Mouse (Mus musculus) embryonic facial prominence, embryonic 13.5 days (tissue): Measurements from ENCODE around the gene Mall. TPM values are rescaled to one million over a fixed set of nuclear protein-coding genes. Genes with fewer than 3 reads are reported as not detected.

ENCODE experiments used
- ATAC-seq: fragments of 200-750 bp; cut with Nextera tagmentation; 2 replicates; pipeline ENCODE4 v1.8.0; 2017; ENCODE audit warnings: low read depth; ENCODE audit not compliant: insufficient number of reproducible peaks, insufficient read depth, low FRiP score, low TSS enrichment
- H3K27ac ChIP-seq: fragments of 300-500 bp; sonication (generic); 2 replicates; pipeline ENCODE4 v1.5.1; 2015; ENCODE audit warnings: moderate library complexity, mild to moderate bottlenecking, inconsistent platforms
- H3K27me3 ChIP-seq: fragments of 300-500 bp; sonication (generic); 2 replicates; pipeline ENCODE4 v1.6.1; 2015; ENCODE audit warnings: mild to moderate bottlenecking, inconsistent platforms
- H3K36me3 ChIP-seq: fragments of 300-500 bp; sonication (generic); 2 replicates; pipeline ENCODE4 v1.6.1; 2015; ENCODE audit warnings: mild to moderate bottlenecking, inconsistent platforms
- H3K4me1 ChIP-seq: fragments of 300-500 bp; sonication (generic); 2 replicates; pipeline ENCODE4 v1.6.1; 2015; ENCODE audit warnings: inconsistent platforms
- H3K4me2 ChIP-seq: fragments of 300-500 bp; sonication (generic); 2 replicates; pipeline ENCODE4 v1.6.1; 2015; ENCODE audit warnings: moderate library complexity, mild to moderate bottlenecking, inconsistent platforms
- H3K4me3 ChIP-seq: fragments of 300-500 bp; sonication (generic); 2 replicates; pipeline ENCODE4 v1.5.1; 2015; ENCODE audit warnings: mild to moderate bottlenecking, inconsistent platforms
- H3K9ac ChIP-seq: fragments of 300-500 bp; sonication (generic); 2 replicates; pipeline ENCODE4 v1.6.1; 2015; ENCODE audit warnings: mild to moderate bottlenecking, inconsistent platforms
- H3K9me3 ChIP-seq: fragments of 300-500 bp; sonication (generic); 2 replicates; pipeline ENCODE4 v1.6.1; 2016; ENCODE audit warnings: inconsistent platforms
- WGBS: fragments of 180-500 bp; shearing (Covaris S2); methylation state at CpG from one replicate; pipeline ENCODE4 v1.1.7; 2015; ENCODE audit warnings: mixed read lengths; 5-methylcytosine and 5-hydroxymethylcytosine counted together
- polyA plus RNA-seq: library from polyadenylated mRNA; unstranded; fragments of >200 nt; fragmentation: Nextera tagmentation; extraction: Ambion mirVana; gene quantifications from 2 replicates; pipeline ENCODE4 v1.2.1, GENCODE M21; 2015

Gene Mall
- polyA plus RNA-seq, 1 experiment from 2014 or later: 6.4 TPM

GRCm38 (mm10) chr2:127751849-127752610 lies 22.3 kb upstream of the Mall start:
- no peak overlapping the region for H3K4me2 ChIP-seq
- no peaks in the 10 kb centered on the region for H3K9me3 ChIP-seq
- H3K4me3 ChIP-seq: no peak overlapping the region
- no peak overlapping the region for H3K27ac ChIP-seq
- no peaks in the 10 kb centered on the region for H3K27me3 ChIP-seq
- no peaks in the 10 kb centered on the region for H3K4me1 ChIP-seq
- peaks cover 13% of the 10 kb centered on the region for H3K36me3 ChIP-seq
- 73% methylated on average over 11 of the region's 11 CpGs for WGBS
- ATAC-seq: no peak
- H3K9ac ChIP-seq: no peak overlapping the region

DNA sequence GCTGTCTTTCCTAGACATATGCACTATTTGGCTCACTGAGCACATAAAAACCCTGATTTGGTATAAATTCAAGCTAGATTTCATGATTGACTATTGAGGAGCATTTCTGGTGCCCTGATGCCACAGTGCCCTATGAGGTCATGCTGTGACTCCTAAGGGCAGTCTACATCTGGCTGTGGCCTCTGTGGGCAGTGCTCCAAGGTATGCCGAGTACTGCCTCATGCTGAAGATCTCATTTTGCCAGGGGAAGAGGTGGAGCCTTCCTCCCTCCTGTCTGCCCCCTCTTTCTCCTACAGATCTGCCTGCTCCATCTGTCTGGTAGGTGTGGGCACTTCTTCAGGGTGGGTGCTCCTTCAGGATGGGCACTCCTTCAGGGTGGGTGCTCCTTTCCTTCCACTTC lies 19.6 kb upstream of the Mall start:
- 63% methylated on average over 1 of the region's 1 CpGs for WGBS
- no peak for ATAC-seq
- Histone ChIP-seq H3K4me3 (no peak overlapping the region), H3K9me3 (no peaks in the 10 kb centered on the region), H3K27me3 (no peaks in the 10 kb centered on the region), H3K4me1 (no peaks in the 10 kb centered on the region), H3K36me3 (peaks cover 11% of the 10 kb centered on the region; the same call in 1 of the 2 replicates), H3K4me2 (no peak overlapping the region), H3K27ac (no peak overlapping the region), H3K9ac (no peak overlapping the region)

GRCm38 (mm10) chr2:127748316-127748715 lies 18.6 kb upstream of the Mall start:
- Histone ChIP-seq H3K9ac (no peak overlapping the region), H3K9me3 (no peaks in the 10 kb centered on the region), H3K27ac (no peak overlapping the region), H3K36me3 (peaks cover 11% of the 10 kb centered on the region; the same call in 1 of the 2 replicates), H3K27me3 (no peaks in the 10 kb centered on the region), H3K4me1 (no peaks in the 10 kb centered on the region), H3K4me3 (no peak overlapping the region), H3K4me2 (no peak overlapping the region)
- no peak for ATAC-seq
- WGBS: 66% methylated on average over 7 of the region's 7 CpGs

DNA sequence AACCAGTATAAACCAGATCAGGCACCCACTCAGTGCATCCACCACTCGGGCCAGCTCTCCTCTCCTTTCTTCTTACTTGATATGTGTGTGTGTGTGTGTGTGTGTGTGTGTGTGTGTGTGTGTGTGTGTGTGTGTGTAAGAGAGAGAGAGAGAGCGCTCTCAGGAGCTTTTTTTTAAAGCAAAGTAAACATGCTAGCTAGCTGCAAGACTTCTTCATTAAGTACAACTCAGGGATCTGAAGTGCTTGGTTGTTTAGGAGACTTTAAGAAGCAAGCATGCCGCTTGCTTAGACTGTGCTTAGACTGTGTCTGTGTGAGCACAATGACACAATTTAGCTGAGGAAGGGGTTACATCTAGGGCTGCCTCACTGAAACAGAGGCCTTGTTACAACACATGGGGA lies 12.9 kb upstream of the Mall start:
- no peak for ATAC-seq
- Histone ChIP-seq H3K4me2 (no peak overlapping the region), H3K4me3 (no peak overlapping the region), H3K36me3 (peaks cover 21% of the 10 kb centered on the region; the same call in 1 of the 2 replicates), H3K27ac (no peak overlapping the region), H3K4me1 (no peaks in the 10 kb centered on the region), H3K27me3 (no peaks in the 10 kb centered on the region), H3K9ac (no peak overlapping the region), H3K9me3 (no peaks in the 10 kb centered on the region)
- 70% methylated on average over 3 of the region's 3 CpGs for WGBS

- 42% methylated on average over 9 of the region's 9 CpGs for WGBS
- Histone ChIP-seq H3K27ac (no peak overlapping the region), H3K9ac (no peak overlapping the region), H3K9me3 (no peaks in the 10 kb centered on the region), H3K4me2 (no peak overlapping the region), H3K4me1 (no peaks in the 10 kb centered on the region), H3K27me3 (no peaks in the 10 kb centered on the region), H3K4me3 (no peak overlapping the region), H3K36me3 (peaks cover 21% of the 10 kb centered on the region; the same call in 1 of the 2 replicates)
- no peak for ATAC-seq
Observed at GRCm38 (mm10) chr2:127740756-127741519, 11.2 kb upstream of the Mall start.

DNA sequence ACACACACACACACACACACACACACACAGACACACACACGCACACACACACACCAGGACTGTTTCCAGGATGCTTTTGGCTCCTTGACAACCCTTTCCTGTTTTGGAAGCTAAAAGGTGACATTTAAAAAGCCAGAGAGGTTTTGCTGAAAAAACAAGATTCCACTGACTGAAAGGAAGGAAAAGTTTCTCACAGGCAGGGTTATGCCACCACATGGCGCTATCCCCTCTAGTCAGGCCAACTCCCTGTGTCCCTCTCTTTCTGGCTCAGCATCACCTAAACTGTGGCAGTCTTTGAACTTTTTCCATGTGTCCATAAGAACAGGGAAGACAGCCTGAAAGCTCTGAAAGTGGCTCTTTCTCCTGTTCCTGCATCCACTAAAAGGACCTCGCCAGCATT lies 8.2 kb upstream of the Mall start:
- 76% methylated on average over 3 of the region's 3 CpGs for WGBS
- ATAC-seq: no peak
- Histone ChIP-seq H3K27ac (no peak overlapping the region), H3K9ac (no peak overlapping the region), H3K27me3 (no peaks in the 10 kb centered on the region), H3K9me3 (no peaks in the 10 kb centered on the region), H3K36me3 (0 out of 2 replicates have a peak, but pooled peaks cover 7% of the 10 kb centered on the region), H3K4me1 (no peaks in the 10 kb centered on the region), H3K4me2 (no peak overlapping the region), H3K4me3 (no peak overlapping the region)

- Histone ChIP-seq H3K36me3 (0 out of 2 replicates have a peak, but pooled peaks cover 7% of the 10 kb centered on the region), H3K4me2 (no peak overlapping the region), H3K9me3 (no peaks in the 10 kb centered on the region), H3K27ac (no peak overlapping the region), H3K4me1 (no peaks in the 10 kb centered on the region), H3K4me3 (no peak overlapping the region), H3K9ac (no peak overlapping the region), H3K27me3 (no peaks in the 10 kb centered on the region)
- 77% methylated on average over 6 of the region's 6 CpGs for WGBS
- ATAC-seq: no peak
Observed at GRCm38 (mm10) chr2:127736631-127737209, 7.0 kb upstream of the Mall start.

- H3K9me3 ChIP-seq: no peaks in the 10 kb centered on the region
- H3K4me1 ChIP-seq: no peaks in the 10 kb centered on the region
- no peak overlapping the region for H3K4me3 ChIP-seq
- H3K36me3 ChIP-seq: 0 out of 2 replicates have a peak, but pooled peaks cover under 1% of the 10 kb centered on the region
- ATAC-seq: no peak
- peaks cover 5% of the 10 kb centered on the region for H3K27me3 ChIP-seq
- 79% methylated on average over 9 of the region's 9 CpGs for WGBS
- H3K27ac ChIP-seq: no peak overlapping the region
- H3K4me2 ChIP-seq: no peak overlapping the region
- H3K9ac ChIP-seq: no peak overlapping the region
Observed at GRCm38 (mm10) chr2:127735512-127736145, 5.9 kb upstream of the Mall start.

- H3K9me3 ChIP-seq: no peaks in the 10 kb centered on the region
- no peak overlapping the region for H3K27ac ChIP-seq
- peaks cover 12% of the 10 kb centered on the region for H3K27me3 ChIP-seq
- no peak overlapping the region for H3K9ac ChIP-seq
- 76% methylated on average over 5 of the region's 5 CpGs for WGBS
- H3K36me3 ChIP-seq: no peaks in the 10 kb centered on the region
- no peak overlapping the region for H3K4me3 ChIP-seq
- H3K4me2 ChIP-seq: no peak overlapping the region
- peaks cover 2% of the 10 kb centered on the region; the same call in 1 of the 2 replicates for H3K4me1 ChIP-seq
- ATAC-seq: no peak
Observed at GRCm38 (mm10) chr2:127734889-127735288, 5.2 kb upstream of the Mall start.

DNA sequence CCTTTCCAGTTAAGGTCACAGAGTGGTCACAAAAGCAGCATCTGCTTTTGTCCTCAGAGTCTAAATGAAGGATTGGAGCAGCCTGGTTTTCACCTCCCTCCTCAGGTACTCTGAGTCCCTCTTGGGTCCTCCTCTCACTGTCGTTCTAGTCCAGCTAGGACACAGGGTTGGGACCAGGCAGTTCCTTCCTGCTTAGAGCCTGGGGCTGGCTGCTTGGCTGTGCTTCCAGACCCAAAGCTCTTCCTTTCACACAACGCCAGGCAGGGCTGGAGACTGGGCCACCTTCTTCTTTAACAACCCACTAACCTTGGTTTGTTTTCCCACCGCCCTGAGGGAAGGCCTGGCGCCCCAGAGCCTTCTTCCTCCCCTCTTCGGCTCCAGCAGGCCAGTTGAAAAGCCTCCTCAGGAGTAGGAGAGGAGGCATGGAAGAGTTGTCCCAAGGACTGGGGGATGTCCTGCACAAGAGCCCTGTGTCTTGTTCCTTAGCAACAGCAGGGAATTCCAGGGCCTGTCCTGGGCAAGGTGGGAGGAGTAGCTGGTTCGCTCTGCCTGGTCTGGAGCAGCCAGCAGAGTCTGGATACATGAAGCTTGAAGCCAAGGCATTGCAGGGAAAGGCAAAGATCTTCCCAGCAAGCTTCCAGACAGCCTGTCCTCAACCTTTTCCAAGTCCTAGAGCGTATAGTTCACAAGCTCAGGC lies 717 bp upstream of the Mall start:
- Histone ChIP-seq H3K27me3 (peaks cover 28% of the 10 kb centered on the region), H3K4me2 (peak overlapping the region; percentile 54; the same call in 1 of the 2 replicates), H3K4me1 (peaks cover 16% of the 10 kb centered on the region), H3K9ac (no peak overlapping the region), H3K27ac (no peak overlapping the region), H3K9me3 (no peaks in the 10 kb centered on the region), H3K36me3 (no peaks in the 10 kb centered on the region), H3K4me3 (no peak overlapping the region)
- 51% methylated on average over 7 of the region's 7 CpGs for whole genome bisulfite sequencing
- no peak for ATAC-seq
